Mouse (Mus musculus) forebrain, postnatal 0 days (tissue): ENCODE data around the gene Jam2. TPM values are rescaled to one million over a fixed set of nuclear protein-coding genes. Genes with fewer than 3 reads are reported as not detected.

Source experiments
- ATAC-seq: fragments of 200-750 bp; cut with Nextera tagmentation; 2 replicates; pipeline ENCODE4 v1.8.0; 2017; ENCODE audit warnings: mild to moderate bottlenecking, moderate library complexity
- DNase-seq: peaks from one replicate; pipeline ENCODE4 v3.0.0-alpha.2; 2015
- H3K27ac ChIP-seq: fragments of 300-500 bp; sonication (generic); 2 replicates; pipeline ENCODE4 v1.5.1; 2014; ENCODE audit warnings: low read depth, mild to moderate bottlenecking, antibody characterized with exemption, low read length, moderate library complexity, mixed read lengths
- H3K27me3 ChIP-seq: fragments of 300-500 bp; sonication (generic); 2 replicates; pipeline ENCODE4 v1.6.1; 2014; ENCODE audit warnings: mild to moderate bottlenecking, low read length, mixed read lengths; ENCODE audit not compliant: insufficient read depth
- H3K36me3 ChIP-seq: fragments of 300-500 bp; sonication (generic); 2 replicates; pipeline ENCODE4 v1.6.1; 2014; ENCODE audit warnings: mild to moderate bottlenecking, moderate library complexity; ENCODE audit not compliant: insufficient read depth
- H3K4me1 ChIP-seq: fragments of 300-500 bp; sonication (generic); 2 replicates; pipeline ENCODE4 v1.6.1; 2014; ENCODE audit warnings: antibody characterized with exemption; ENCODE audit not compliant: insufficient read depth
- H3K4me2 ChIP-seq: fragments of 300-500 bp; sonication (generic); 2 replicates; pipeline ENCODE4 v1.6.1; 2014; ENCODE audit warnings: low read depth, mild to moderate bottlenecking, moderate library complexity
- H3K4me3 ChIP-seq: fragments of 300-500 bp; sonication (generic); 2 replicates; pipeline ENCODE4 v1.5.1; 2014; ENCODE audit warnings: low read depth, low read length, mixed read lengths
- H3K9ac ChIP-seq: fragments of 300-500 bp; sonication (generic); 2 replicates; pipeline ENCODE4 v1.6.1; 2014; ENCODE audit warnings: mild to moderate bottlenecking
- H3K9me3 ChIP-seq: fragments of 300-500 bp; sonication (generic); 2 replicates; pipeline ENCODE4 v1.6.1; 2016; ENCODE audit warnings: low read length
- CTCF ChIP-seq: sonication (generic); IDR thresholded peaks from 2 replicates; pipeline ENCODE4 v1.5.1; 2016; ENCODE audit warnings: antibody characterized with exemption, control low read depth, low read depth
- WGBS: fragments of 180-500 bp; shearing (Covaris S2); extraction: QIAGEN DNeasy Blood & Tissue Kit; methylation state at CpG from one replicate; pipeline ENCODE4 v1.1.7; 2014; 5-methylcytosine and 5-hydroxymethylcytosine counted together
- polyA plus RNA-seq: library from polyadenylated mRNA; unstranded; fragments of >200 nt; fragmentation: Nextera tagmentation; extraction: Ambion mirVana; gene quantifications from 2 replicates; pipeline ENCODE4 v1.2.1, GENCODE M21; 2015
- total RNA-seq: library from RNA; depleted of rRNA; stranded (reverse); fragments of >200 nt; gene quantifications from 2 replicates; pipeline ENCODE4 v1.2.3, GENCODE M21; 2014

The Jam2 gene
- total and polyA plus RNA-seq, 2 experiments from 2014 or later, result 22.4 to 23.2 TPM

DNA sequence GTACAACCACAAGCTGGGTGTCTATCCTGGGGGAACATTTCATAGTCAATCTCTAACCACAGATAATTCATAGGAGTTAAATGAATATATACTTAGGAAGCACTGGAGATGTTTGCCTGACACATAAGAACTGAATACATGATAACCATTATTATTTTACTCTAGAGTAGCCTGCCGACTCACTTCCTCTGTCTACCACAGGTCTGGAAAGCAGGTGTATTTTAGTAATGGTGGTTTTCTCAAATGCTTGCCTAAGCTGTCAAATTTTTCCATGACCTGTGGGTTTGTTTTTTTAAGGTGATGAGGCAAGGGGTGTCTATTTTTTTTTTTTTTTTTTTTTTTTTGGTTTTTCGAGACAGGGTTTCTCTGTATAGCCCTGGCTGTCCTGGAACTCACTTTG, 26.1 kb downstream of the Jam2 start:
- DNase-seq (no peak), ATAC-seq (no peak)
- H3K9ac ChIP-seq, result no peak overlapping the region
- no peak overlapping the region for H3K27ac ChIP-seq
- H3K4me1 ChIP-seq, result no peaks in the 10 kb centered on the region
- no peaks in the 10 kb centered on the region for H3K9me3 ChIP-seq
- no peak for TF ChIP-seq CTCF
- H3K4me2 ChIP-seq, result no peak overlapping the region
- H3K4me3 ChIP-seq, result no peak overlapping the region
- H3K27me3 ChIP-seq, result no peaks in the 10 kb centered on the region
- H3K36me3 ChIP-seq, result no peaks in the 10 kb centered on the region
- whole genome bisulfite sequencing, result 100% methylated on average over 1 of the region's 2 CpGs

DNA sequence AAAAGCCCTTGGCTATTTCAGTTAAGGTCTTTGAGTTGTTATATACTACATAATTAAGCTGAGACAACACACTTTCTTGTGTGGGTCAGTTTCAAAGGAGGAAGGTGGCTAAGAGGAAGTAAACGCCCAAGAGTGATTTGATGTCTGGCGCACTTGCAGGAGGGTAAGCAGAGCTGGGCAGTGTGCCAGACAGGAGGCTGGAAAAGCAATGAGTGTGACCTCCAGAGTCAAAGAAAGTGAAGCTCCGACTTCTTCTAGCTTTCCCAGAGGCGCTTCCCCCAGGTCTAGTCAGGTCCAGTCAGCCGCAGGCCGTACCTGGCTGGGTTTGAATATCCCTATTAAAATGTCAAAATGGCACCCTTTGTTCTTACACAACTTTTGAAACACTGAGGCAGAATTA, 28.3 kb downstream of the Jam2 start:
- no peak overlapping the region for H3K4me3 ChIP-seq
- TF ChIP-seq CTCF, result no peak
- no peaks in the 10 kb centered on the region for H3K27me3 ChIP-seq
- WGBS, result 63% methylated on average over 6 of the region's 6 CpGs
- no peaks in the 10 kb centered on the region for H3K9me3 ChIP-seq
- H3K27ac ChIP-seq, result no peak overlapping the region
- no peak overlapping the region for H3K9ac ChIP-seq
- H3K4me1 ChIP-seq, result no peaks in the 10 kb centered on the region
- H3K4me2 ChIP-seq, result no peak overlapping the region
- DNase-seq, result no peak
- no peak for ATAC-seq
- H3K36me3 ChIP-seq, result no peaks in the 10 kb centered on the region

DNA sequence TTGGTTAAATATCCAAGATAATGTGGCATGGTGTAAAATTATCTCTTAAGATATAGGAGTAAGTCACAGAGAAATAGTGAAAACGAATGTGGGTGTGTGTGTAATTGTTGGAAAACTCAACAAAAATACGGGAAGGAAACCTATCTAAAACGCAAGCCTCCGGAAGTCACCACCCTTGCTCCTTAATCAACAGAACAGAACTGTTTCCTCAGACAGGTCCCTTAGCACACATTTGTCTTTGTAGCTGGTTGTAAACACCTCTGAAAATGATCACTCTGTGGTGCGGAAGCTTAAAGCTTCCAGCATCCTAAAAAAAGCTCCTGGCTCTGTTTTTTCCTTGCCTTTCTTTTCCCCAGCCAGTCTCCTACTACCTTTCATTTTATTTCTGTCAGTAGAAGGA, 30.9 kb downstream of the Jam2 start:
- WGBS, result 93% methylated on average over 5 of the region's 5 CpGs
- H3K27me3 ChIP-seq, result no peaks in the 10 kb centered on the region
- H3K36me3 ChIP-seq, result no peaks in the 10 kb centered on the region
- no peak overlapping the region for H3K27ac ChIP-seq
- no peak overlapping the region for H3K4me2 ChIP-seq
- H3K9me3 ChIP-seq, result no peaks in the 10 kb centered on the region
- DNase-seq (no peak), ATAC-seq (no peak)
- TF ChIP-seq CTCF, result no peak
- H3K9ac ChIP-seq, result no peak overlapping the region
- no peaks in the 10 kb centered on the region for H3K4me1 ChIP-seq
- H3K4me3 ChIP-seq, result no peak overlapping the region

DNA sequence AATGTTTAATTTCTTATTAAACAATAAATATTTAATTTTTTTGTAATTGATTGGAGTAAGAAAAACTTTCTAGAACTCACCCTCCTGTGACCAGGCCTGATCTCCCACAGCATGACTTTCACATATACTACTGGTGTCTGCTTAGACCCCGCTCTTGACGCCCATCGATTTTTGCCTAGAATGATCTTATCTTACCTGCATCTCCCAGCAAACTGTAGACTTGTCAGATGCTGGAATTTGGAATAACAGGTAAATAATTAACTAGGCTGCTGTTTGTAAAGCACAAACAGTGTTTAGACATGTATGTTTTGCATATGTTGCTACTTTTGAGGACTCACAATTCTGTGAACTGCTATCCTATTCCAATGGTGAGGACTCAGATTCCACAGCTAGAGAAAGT, 32.3 kb downstream of the Jam2 start:
- Histone ChIP-seq H3K4me3 (no peak overlapping the region), H3K4me1 (no peaks in the 10 kb centered on the region), H3K36me3 (no peaks in the 10 kb centered on the region), H3K27me3 (no peaks in the 10 kb centered on the region), H3K9ac (no peak overlapping the region), H3K4me2 (no peak overlapping the region), H3K27ac (no peak overlapping the region), H3K9me3 (no peaks in the 10 kb centered on the region)
- TF ChIP-seq CTCF, result no peak
- DNase-seq, result no peak
- 98% methylated on average over 3 of the region's 3 CpGs for WGBS
- no peak for ATAC-seq

DNA sequence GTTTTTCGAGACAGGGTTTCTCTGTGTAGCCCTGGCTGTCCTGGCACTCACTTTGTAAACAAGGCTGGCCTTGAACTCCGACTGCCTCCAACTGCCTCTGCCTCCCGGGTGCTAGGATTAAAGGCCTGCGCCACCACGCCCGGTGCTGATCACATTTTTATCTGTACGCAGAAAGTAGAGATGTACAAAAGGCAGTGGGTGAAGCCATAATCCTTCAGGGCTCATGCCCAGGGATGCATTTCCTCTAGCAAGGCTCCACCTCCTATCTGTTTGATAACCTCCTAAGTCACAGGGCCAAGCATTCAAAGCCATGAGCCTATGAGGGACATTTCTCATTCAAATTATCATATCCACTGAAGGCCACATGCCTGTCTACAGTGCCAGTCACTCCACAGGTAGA, 34.0 kb downstream of the Jam2 start:
- DNase-seq, result no peak
- no peak for TF ChIP-seq CTCF
- H3K36me3 ChIP-seq, result no peaks in the 10 kb centered on the region
- no peaks in the 10 kb centered on the region for H3K9me3 ChIP-seq
- H3K4me2 ChIP-seq, result no peak overlapping the region
- WGBS, result 96% methylated on average over 7 of the region's 7 CpGs
- H3K27me3 ChIP-seq, result no peaks in the 10 kb centered on the region
- no peak overlapping the region for H3K9ac ChIP-seq
- no peaks in the 10 kb centered on the region for H3K4me1 ChIP-seq
- H3K27ac ChIP-seq, result no peak overlapping the region
- no peak for ATAC-seq
- H3K4me3 ChIP-seq, result no peak overlapping the region

DNA sequence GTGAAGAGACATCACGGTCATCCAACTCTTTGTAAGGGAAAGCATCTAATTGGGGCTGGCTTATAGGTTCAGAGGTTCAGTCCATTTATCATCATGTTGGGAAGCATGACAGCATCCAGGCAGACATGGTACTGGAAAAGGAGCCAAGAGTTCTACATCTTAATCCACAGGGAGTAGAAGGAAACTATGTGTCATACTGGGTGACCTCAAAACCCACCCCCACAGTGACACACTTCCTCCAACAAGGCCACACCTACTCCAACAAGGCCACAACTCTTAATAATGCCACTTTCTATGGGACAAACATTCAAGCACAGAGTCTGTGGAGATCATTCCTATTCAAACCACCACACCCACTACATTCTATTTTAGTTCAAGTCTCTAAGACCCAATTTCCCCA, 36.3 kb downstream of the Jam2 start:
- no peak for ATAC-seq
- Histone ChIP-seq H3K27me3 (no peaks in the 10 kb centered on the region), H3K4me1 (no peaks in the 10 kb centered on the region), H3K4me2 (no peak overlapping the region), H3K36me3 (no peaks in the 10 kb centered on the region), H3K9me3 (no peaks in the 10 kb centered on the region), H3K4me3 (no peak overlapping the region), H3K27ac (no peak overlapping the region), H3K9ac (no peak overlapping the region)
- no peak for DNase-seq
- TF ChIP-seq CTCF, result no peak
- 91% methylated on average over 1 of the region's 1 CpGs for WGBS

DNA sequence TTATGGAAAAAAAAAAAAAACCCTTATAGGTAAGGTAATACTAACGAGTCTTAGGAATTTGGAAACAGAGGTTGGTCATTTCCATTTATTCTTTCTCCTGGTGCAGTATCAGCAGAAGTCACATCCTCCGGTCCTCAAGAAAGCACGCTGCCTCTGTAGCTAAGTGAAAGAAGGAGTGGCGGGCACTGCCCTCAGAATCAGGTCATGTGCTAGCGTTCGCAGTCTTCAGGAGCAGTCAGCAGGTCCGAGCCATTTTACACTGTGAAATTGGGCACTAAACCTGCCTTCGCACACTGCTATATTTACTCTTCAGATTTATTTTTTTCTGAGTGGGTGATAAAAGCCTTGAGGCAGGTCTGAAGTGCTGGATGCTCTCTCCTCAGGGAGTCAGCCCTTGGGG, 39.9 kb downstream of the Jam2 start:
- no peak for TF ChIP-seq CTCF
- Histone ChIP-seq H3K4me1 (no peaks in the 10 kb centered on the region), H3K27ac (no peak overlapping the region), H3K9me3 (no peaks in the 10 kb centered on the region), H3K9ac (no peak overlapping the region), H3K4me3 (no peak overlapping the region), H3K4me2 (no peak overlapping the region), H3K27me3 (no peaks in the 10 kb centered on the region), H3K36me3 (no peaks in the 10 kb centered on the region)
- ATAC-seq, result no peak
- DNase-seq, result no peak
- WGBS, result 80% methylated on average over 8 of the region's 8 CpGs

DNA sequence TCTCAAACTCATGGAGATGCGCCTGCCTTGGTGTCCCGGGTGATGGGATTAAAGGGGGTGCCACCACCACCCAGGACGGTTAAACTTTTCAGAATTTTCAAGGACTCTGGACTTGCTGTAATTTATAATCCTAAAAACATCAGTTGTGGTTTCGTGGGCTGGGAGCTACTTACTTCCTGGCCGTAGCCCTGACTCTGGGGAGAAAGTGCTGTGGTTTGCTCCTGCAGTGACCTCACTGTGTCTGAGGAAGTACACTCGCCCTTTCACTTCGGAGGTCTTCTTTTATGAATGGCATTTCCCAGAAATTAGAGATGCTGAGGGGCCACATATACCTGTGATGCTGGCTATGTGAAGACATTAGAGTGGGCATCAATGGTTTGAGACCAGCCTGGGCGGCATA, 40.6 kb downstream of the Jam2 start:
- no peak for TF ChIP-seq CTCF
- no peak for ATAC-seq
- Histone ChIP-seq H3K36me3 (no peaks in the 10 kb centered on the region), H3K4me2 (no peak overlapping the region), H3K27me3 (no peaks in the 10 kb centered on the region), H3K4me1 (no peaks in the 10 kb centered on the region), H3K9me3 (no peaks in the 10 kb centered on the region), H3K4me3 (no peak overlapping the region), H3K9ac (no peak overlapping the region), H3K27ac (no peak overlapping the region)
- DNase-seq, result no peak
- WGBS, result 94% methylated on average over 8 of the region's 8 CpGs
